Mouse (Mus musculus): Measurements from ENCODE around the gene Capza2. TPM values are rescaled to one million over a fixed set of nuclear protein-coding genes. Genes with fewer than 3 reads are reported as not detected.
A peak's percentile ranks its signal among the peaks of the same experiment; 100 is the strongest.

Capza2 gene
- polyA plus RNA-seq (2011; ENCODE audit: insufficient read depth, insufficient read length, low replicate concordance, missing spikeins): 48.7 and 67.3 TPM in 2 replicates

DNA sequence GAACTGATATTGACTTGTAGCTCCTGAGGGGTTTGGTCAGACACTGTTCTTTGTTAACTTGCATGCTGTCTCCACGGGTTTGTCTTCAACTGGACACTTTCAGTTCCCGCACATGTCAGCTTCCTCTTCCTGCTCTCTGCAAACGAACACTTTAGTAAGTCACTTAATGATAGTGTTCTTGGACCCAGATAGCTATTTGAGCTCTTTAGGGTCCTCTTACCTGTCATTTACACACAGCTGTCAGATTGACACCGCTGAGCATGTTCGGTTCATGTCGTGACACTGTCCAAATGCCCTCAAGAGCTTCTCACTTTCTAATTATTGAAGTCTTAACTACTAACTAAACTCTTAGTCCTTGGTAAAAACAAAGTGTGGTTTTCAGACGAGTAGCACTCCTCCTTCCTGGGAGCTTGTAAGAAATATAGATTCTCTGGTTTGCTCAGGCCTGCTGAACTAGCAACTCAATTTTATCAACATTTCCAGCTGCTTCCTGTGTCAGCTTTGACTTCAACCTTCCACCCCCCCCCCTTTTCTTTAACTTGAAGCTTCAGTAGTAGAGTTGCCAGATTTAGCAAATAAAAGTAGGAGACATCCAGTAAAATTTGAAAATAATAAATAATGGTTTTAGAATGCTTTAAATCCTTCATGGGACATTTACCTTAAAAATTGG is at the start of gene Capza2:
Gene Capza2 (plus strand): TSS at position 620 of the 670 bp plus-strand sequence.
- TF ChIP-seq CTCF (IDR thresholded peaks at IDR 0.05; ENCODE audit: control insufficient read depth, insufficient read depth, low read length): no peak
- TF ChIP-seq POLR2A (IDR thresholded peaks at IDR 0.05; ENCODE audit: borderline replicate concordance, control insufficient read depth, low read depth, low read length): no peak
- H3K4me3 ChIP-seq (replicated peaks; ENCODE audit: control insufficient read depth, low read depth, low read length): peak within 1 kb of the TSS; percentile 79
- H3K4me1 ChIP-seq (ENCODE audit: control insufficient read depth, insufficient read depth, low read length): peaks cover 3% of the 10 kb centered on the region
- WGBS: 9% methylated on average over 7 of the region's 7 CpGs
- peak within 1 kb of the TSS; percentile 92 for H3K27ac ChIP-seq (ENCODE audit: control insufficient read depth, insufficient read depth, low read depth, low read length, poor library complexity)

DNA sequence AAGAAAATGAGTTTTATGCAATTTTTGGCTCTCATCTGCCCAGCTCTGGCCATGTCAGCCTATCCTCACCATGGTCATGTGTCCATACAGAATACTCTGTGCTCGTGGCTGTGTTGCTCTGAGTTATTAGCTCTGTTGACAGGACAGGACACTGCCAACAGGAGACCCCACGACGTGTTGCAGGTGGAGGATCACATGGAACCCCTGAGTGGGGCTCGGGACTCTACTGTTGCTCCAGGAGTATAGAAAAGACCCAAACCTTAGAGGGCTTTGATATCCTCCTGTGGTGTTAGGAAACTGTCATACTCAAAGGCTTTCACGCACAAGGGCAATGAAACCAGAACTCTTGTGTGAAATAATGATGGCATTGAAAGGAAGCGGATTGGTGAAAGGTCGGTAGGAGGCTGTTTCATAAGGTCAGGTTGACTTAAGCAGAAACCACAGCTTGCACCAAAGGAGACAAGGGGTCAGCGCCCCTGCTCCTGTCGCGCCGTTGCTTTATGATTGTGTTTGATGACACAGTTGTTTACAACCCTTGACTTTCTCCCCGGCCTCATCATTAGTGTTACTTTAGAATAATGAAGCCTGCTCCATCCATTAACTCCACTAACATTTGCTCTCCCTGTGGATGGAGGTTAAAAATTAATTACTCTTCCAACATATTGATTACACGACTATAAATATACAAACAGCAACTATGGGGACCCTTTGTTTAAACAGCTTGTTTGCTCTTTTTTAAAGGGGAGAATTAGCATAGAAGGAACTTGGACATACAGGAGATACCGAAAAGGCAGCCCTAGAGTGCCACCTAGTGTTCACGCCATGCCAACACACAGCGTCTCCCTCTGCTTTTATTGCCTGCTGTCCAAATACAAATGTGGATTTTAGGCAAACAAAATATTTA is 46.7 kb upstream of the Capza2 start:
- Histone ChIP-seq H3K4me1 (ENCODE audit: control insufficient read depth, insufficient read depth, low read length) (no peaks in the 10 kb centered on the region), H3K4me3 (replicated peaks; ENCODE audit: control insufficient read depth, low read depth, low read length) (no peak overlapping the region), H3K27ac (ENCODE audit: control insufficient read depth, insufficient read depth, low read depth, low read length, poor library complexity) (no peak overlapping the region)
- TF ChIP-seq POLR2A (IDR thresholded peaks at IDR 0.05; ENCODE audit: borderline replicate concordance, control insufficient read depth, low read depth, low read length) (no peak), CTCF (IDR thresholded peaks at IDR 0.05; ENCODE audit: control insufficient read depth, insufficient read depth, low read length) (peak; percentile 84)
- WGBS: 26% methylated on average over 16 of the region's 16 CpGs

DNA sequence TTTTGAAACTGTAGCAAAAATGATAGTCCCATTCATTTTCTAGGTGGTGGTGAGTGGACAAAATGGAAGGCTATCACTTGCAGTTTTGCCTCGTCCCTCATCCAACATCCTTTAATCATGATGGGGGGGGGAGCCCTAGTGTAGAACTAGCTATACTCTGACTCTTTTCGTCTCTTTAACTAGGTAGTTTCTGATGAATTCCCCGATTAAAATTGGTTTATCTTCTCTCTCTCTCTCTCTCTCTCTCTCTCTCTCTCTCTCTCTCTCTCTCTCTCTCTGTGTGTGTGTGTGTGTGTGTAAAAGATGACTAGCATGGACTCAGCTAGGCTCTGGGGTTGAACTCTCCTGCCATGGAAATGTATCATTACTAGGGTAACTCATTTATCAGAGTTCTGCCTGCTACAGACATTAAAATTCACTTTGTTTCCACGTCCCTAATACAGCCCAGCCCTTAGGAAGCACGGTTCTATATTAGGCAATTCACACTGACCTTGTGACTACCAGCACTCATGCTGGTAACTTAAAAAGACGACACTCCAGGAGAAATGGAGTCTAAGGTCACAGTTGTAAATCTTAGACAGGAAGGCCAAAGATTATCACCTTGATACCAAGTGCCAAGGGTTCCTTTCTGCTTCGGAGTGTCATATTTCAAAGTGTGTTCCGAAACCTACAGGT is 45.9 kb upstream of the Capza2 start:
- Histone ChIP-seq H3K4me3 (replicated peaks; ENCODE audit: control insufficient read depth, low read depth, low read length) (no peak overlapping the region), H3K27ac (ENCODE audit: control insufficient read depth, insufficient read depth, low read depth, low read length, poor library complexity) (no peak overlapping the region), H3K4me1 (ENCODE audit: control insufficient read depth, insufficient read depth, low read length) (no peaks in the 10 kb centered on the region)
- 50% methylated on average over 8 of the region's 8 CpGs for WGBS
- TF ChIP-seq POLR2A (IDR thresholded peaks at IDR 0.05; ENCODE audit: borderline replicate concordance, control insufficient read depth, low read depth, low read length) (no peak), CTCF (IDR thresholded peaks at IDR 0.05; ENCODE audit: control insufficient read depth, insufficient read depth, low read length) (no peak)

DNA sequence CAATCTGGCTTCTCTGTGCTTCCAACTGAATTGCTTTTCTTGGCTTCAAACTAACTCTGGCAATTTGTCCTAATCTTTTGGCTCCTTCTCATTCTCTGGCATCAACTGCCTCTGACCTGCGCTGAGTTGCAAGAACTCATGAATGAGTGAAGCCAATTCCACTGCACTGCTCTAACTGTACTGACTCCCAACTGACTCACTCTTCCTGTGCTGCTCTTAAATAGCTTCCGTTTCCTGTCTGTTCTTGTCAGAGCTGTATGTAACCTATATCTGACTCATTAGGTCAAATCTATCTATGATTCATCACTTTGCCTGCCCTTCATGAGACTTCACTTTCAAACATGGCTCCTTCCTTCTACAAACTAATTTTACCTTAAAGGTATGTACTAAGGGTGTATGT is 42.1 kb upstream of the Capza2 start:
- no peak overlapping the region for H3K4me3 ChIP-seq (replicated peaks; ENCODE audit: control insufficient read depth, low read depth, low read length)
- H3K4me1 ChIP-seq (ENCODE audit: control insufficient read depth, insufficient read depth, low read length): no peaks in the 10 kb centered on the region; the same call in 1 of the 2 replicates
- WGBS: 76% methylated on average over 2 of the region's 2 CpGs
- H3K27ac ChIP-seq (ENCODE audit: control insufficient read depth, insufficient read depth, low read depth, low read length, poor library complexity): no peak overlapping the region
- no peak for TF ChIP-seq POLR2A (IDR thresholded peaks at IDR 0.05; ENCODE audit: borderline replicate concordance, control insufficient read depth, low read depth, low read length)
- no peak for TF ChIP-seq CTCF (IDR thresholded peaks at IDR 0.05; ENCODE audit: control insufficient read depth, insufficient read depth, low read length)

DNA sequence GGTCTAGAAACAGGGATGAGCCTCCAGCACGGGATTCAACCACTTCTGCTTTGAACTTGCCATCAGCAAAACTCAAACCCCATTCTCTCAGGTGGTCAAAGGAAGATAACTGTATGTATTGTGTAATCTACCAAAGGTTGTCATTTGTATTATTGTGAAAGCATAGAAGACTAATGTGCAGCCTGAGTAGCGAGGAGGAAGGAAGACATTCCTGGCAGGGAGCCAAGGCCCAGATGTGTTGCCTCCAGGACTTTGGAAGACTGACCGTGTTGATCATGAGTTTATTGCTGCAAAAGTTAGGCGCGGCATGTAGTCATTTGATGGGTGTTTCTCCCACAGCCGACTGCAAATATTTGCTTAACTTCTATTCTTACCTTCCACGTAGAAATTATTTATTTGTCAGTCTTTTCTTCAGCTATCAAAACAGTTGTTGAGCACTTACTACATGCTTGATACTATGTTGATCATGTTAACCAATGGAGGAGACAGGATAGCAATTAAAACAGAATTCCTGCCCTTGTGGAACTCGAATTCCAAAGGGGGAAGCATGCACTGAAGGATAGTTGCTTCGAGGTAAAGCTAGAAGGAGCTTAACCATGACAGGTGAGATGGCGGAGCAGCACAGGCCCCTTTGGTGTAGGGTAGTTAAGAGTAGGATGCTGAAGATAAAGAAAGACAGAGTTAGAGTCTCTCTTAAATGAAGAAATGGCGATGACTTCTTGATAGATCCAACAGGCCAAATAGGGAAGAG is 40.1 kb upstream of the Capza2 start:
- TF ChIP-seq CTCF (IDR thresholded peaks at IDR 0.05; ENCODE audit: control insufficient read depth, insufficient read depth, low read length) (no peak), POLR2A (IDR thresholded peaks at IDR 0.05; ENCODE audit: borderline replicate concordance, control insufficient read depth, low read depth, low read length) (no peak)
- H3K27ac ChIP-seq (ENCODE audit: control insufficient read depth, insufficient read depth, low read depth, low read length, poor library complexity): no peak overlapping the region
- H3K4me1 ChIP-seq (ENCODE audit: control insufficient read depth, insufficient read depth, low read length): no peaks in the 10 kb centered on the region; the same call in 1 of the 2 replicates
- 69% methylated on average over 11 of the region's 11 CpGs for WGBS
- H3K4me3 ChIP-seq (replicated peaks; ENCODE audit: control insufficient read depth, low read depth, low read length): no peak overlapping the region

DNA sequence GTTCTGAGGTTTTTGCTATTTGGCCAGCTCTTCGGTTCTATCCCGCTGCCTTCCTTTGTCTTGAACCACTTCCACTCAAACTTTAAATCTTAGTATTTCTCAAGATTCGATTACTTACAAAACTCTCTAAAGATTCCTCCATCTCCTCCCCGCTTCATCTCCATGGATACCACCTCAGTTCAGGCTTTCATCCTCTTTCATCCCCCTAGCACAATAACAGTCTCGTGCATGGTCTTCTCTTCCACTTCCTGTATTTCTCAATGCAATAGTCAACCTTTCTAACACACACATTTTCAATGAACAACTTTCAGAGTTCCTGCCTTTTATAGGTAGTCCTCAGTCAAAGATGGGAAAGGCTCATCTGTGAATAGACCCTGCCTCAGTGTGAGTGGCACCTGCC is 36.7 kb upstream of the Capza2 start:
- H3K4me3 ChIP-seq (replicated peaks; ENCODE audit: control insufficient read depth, low read depth, low read length): no peak overlapping the region
- 57% methylated on average over 5 of the region's 5 CpGs for WGBS
- no peaks in the 10 kb centered on the region; the same call in 1 of the 2 replicates for H3K4me1 ChIP-seq (ENCODE audit: control insufficient read depth, insufficient read depth, low read length)
- H3K27ac ChIP-seq (ENCODE audit: control insufficient read depth, insufficient read depth, low read depth, low read length, poor library complexity): no peak overlapping the region
- TF ChIP-seq CTCF (IDR thresholded peaks at IDR 0.05; ENCODE audit: control insufficient read depth, insufficient read depth, low read length) (no peak), POLR2A (IDR thresholded peaks at IDR 0.05; ENCODE audit: borderline replicate concordance, control insufficient read depth, low read depth, low read length) (no peak)

DNA sequence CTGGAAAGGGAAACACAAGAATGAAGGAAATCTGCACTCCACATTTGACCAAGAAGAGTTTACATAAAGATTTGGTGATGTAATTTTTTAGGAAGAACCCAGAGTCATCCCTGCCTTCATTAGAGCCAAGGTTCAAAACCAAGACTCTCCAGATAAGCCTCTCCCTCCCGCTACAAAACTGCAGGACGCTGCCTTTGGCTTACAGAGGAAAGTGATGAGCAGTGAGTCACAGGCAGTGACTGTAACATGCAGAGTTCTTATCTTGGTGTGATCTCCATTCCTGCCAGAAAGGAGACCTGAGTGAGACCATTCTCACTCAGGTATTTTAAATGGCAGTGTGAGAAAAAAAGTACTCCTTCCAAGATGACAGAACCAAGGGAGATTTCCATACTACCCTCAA is 34.5 kb upstream of the Capza2 start:
- 65% methylated on average over 2 of the region's 2 CpGs for WGBS
- TF ChIP-seq POLR2A (IDR thresholded peaks at IDR 0.05; ENCODE audit: borderline replicate concordance, control insufficient read depth, low read depth, low read length): no peak
- TF ChIP-seq CTCF (IDR thresholded peaks at IDR 0.05; ENCODE audit: control insufficient read depth, insufficient read depth, low read length): no peak

More for the DNA sequence above, 34.5 kb upstream of the Capza2 start:
- Histone ChIP-seq H3K4me1 (ENCODE audit: control insufficient read depth, insufficient read depth, low read length) (no peaks in the 10 kb centered on the region), H3K27ac (ENCODE audit: control insufficient read depth, insufficient read depth, low read depth, low read length, poor library complexity) (no peak overlapping the region), H3K4me3 (replicated peaks; ENCODE audit: control insufficient read depth, low read depth, low read length) (no peak overlapping the region)
